Mouse (Mus musculus) olfactory bulb, adult 2 months (tissue): ENCODE measurements around the gene Map2k2.

Experiments used
- CTCF ChIP-seq: fragments of 200-500 bp; IDR thresholded peaks from 2 replicates; pipeline ENCODE4 v1.5.1; 2012; ENCODE audit warnings: low read depth, mild to moderate bottlenecking, low read length, moderate library complexity; ENCODE audit not compliant: insufficient read depth
- POLR2A ChIP-seq: fragments of 200-500 bp; IDR thresholded peaks from 2 replicates; pipeline ENCODE4 v1.6.1; 2012; ENCODE audit warnings: mild to moderate bottlenecking, low read depth, low read length, moderate library complexity; ENCODE audit not compliant: insufficient read depth

- TF ChIP-seq POLR2A (no peak), CTCF (no peak)
Observed at GRCm38 (mm10) chr10:81062710-81063109, 43.0 kb upstream of the Map2k2 start.
